Mouse (Mus musculus): ENCODE data around the gene Rp9. TPM values are rescaled to one million over a fixed set of nuclear protein-coding genes. Genes with fewer than 3 reads are reported as not detected.

The Rp9 gene
- polyA plus RNA-seq, 1 experiment from 2014 or later, result 37.6 TPM

DNA sequence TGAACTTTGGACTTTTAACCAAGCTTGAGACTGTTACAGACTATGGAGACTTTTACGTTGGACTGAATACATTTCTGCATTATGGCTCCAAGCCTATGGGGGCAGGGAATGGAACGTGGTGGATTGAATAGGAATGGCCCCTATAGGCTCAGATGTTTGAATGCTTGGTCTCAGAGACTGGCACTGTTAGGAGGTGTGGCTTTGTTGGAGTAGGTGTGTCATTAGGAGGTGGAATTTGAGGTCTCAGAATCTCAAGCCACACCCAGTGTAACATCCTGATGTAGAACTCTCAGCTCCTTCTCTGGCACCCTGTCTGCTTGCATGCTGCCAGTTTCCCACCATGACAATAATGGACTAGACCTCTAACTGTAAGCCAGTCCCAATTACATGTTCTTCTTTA is 36.3 kb downstream of the Rp9 start:
- Histone ChIP-seq H3K9me3 (no peaks in the 10 kb centered on the region), H3K9ac (no peak overlapping the region), H3K36me3 (no peaks in the 10 kb centered on the region; the same call in 1 of the 2 replicates), H3K4me2 (no peak overlapping the region), H3K4me1 (peaks cover 21% of the 10 kb centered on the region), H3K4me3 (no peak overlapping the region), H3K27ac (replicated peaks) (no peak overlapping the region), H3K27me3 (replicated peaks) (no peaks in the 10 kb centered on the region)
- 84% methylated on average over 2 of the region's 2 CpGs for WGBS
- ATAC-seq (ENCODE audit: extremely low read depth, insufficient number of reproducible peaks, low FRiP score, low TSS enrichment), result no peak

DNA sequence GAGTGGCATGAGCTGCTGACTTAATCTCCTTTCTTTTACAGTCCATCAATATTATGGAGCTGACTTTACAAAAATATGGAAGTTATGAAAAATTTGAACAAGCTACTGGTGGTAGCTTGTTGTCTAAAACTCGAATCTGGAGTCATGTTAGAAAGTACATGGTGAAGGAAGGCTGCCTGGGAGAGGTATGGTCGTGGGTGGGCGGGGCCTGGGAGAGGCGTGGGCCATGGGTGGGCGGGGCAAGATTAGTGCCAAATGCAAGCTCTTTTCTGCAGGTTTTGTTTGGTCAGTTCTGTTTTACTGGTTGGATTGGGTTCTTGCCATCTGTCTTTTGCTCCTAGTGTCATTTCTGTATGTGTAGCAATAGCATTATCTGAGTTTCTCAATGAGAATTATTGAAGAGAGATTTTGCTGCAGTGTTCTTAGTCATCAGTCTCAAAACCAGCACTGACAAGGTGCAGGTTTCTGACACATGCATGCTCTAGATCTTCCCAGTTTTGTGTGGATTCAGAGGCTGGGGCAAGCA is 39.2 kb downstream of the Rp9 start:
- H3K27ac ChIP-seq (replicated peaks), result no peak overlapping the region
- peak overlapping the region; percentile 49; the same call in 1 of the 2 replicates for H3K4me2 ChIP-seq
- no peaks in the 10 kb centered on the region for H3K27me3 ChIP-seq (replicated peaks)
- no peak for ATAC-seq (ENCODE audit: extremely low read depth, insufficient number of reproducible peaks, low FRiP score, low TSS enrichment)
- H3K4me3 ChIP-seq, result no peak overlapping the region
- H3K36me3 ChIP-seq, result no peaks in the 10 kb centered on the region; the same call in 1 of the 2 replicates
- WGBS, result 40% methylated on average over 5 of the region's 5 CpGs
- H3K9ac ChIP-seq, result no peak overlapping the region
- H3K9me3 ChIP-seq, result no peaks in the 10 kb centered on the region
- peaks cover 21% of the 10 kb centered on the region for H3K4me1 ChIP-seq

DNA sequence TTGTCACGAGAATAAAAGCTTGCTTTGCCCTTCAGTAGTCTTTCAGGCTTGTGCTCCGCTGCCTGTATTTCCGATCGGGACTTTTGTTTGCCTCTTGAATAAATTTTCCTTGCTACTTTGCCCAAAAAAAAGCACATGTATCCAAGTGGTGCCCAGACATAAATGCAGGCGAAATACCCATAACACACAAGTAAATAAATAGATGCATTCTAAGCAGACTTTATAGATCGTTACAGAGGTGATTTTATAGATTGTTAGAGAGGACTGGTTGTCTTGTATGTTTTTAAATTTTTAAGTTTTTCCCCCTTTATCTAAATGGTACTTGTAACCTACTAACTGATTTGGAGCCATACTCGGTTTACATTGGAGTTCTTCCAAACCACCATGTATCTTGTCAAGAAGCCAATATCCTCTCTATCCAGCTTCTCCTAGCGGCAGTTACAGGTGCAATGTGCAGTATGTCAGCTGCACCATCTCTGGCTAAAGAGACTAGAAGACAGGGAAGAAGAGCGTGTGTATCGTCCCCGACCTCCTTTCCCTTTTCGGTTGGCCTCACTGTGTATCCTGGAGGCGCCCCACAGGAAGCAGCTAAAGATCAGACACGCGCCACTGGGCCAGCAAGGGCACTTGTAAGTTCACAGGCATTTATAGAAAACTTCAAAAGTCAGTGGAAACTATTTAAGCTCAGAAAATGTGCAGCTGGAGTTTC is 39.9 kb downstream of the Rp9 start:
- WGBS, result 56% methylated on average over 15 of the region's 15 CpGs
- Histone ChIP-seq H3K9ac (0 out of 2 replicates have a peak overlapping the region, but pooled peaks have one; percentile 33), H3K36me3 (no peaks in the 10 kb centered on the region; the same call in 1 of the 2 replicates), H3K9me3 (no peaks in the 10 kb centered on the region), H3K4me2 (peak overlapping the region; percentile 49), H3K4me1 (peaks cover 22% of the 10 kb centered on the region), H3K4me3 (no peak overlapping the region), H3K27me3 (replicated peaks) (no peaks in the 10 kb centered on the region), H3K27ac (replicated peaks) (no peak overlapping the region)
- no peak for ATAC-seq (ENCODE audit: extremely low read depth, insufficient number of reproducible peaks, low FRiP score, low TSS enrichment)

DNA sequence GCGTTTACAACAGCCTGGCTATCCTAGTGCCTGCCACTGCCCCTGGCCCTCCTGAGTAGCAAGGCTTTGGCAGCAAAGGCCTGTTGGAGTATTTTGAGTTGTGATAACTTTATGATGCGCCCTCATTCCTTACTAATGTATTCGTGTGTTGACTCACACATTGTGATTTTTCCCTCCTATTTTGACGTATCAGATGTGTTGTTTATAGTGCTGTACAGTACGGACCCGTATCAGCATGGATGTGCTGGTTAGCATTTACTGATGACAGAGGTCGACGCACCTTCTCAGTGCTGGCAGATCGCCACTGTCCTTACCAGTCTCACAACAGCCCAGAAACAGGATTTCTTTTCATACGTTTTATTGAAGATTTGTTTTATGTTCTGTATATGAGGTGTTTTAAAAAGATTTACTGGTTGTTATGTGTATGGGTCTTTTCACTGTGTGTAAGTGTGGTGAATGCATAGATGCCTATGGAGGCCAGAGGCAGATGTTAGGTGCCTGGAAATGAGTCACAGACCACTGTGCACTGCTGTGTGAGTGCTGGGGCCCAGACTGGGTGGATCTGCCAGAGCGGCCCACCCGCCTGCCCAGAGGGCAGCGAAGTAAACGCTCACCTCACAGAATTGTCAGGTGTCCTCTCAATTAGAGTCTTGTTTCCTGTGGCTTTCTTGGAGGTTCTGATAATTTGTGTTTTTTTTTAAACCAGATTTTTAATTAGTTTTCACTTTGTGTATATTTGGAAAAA is 40.7 kb downstream of the Rp9 start:
- no peak for ATAC-seq (ENCODE audit: extremely low read depth, insufficient number of reproducible peaks, low FRiP score, low TSS enrichment)
- Histone ChIP-seq H3K27ac (replicated peaks) (no peak overlapping the region), H3K9me3 (no peaks in the 10 kb centered on the region), H3K36me3 (no peaks in the 10 kb centered on the region; the same call in 1 of the 2 replicates), H3K4me3 (no peak overlapping the region), H3K9ac (no peak overlapping the region), H3K27me3 (replicated peaks) (no peaks in the 10 kb centered on the region), H3K4me1 (peaks cover 30% of the 10 kb centered on the region), H3K4me2 (no peak overlapping the region)
- WGBS, result 73% methylated on average over 14 of the region's 14 CpGs

DNA sequence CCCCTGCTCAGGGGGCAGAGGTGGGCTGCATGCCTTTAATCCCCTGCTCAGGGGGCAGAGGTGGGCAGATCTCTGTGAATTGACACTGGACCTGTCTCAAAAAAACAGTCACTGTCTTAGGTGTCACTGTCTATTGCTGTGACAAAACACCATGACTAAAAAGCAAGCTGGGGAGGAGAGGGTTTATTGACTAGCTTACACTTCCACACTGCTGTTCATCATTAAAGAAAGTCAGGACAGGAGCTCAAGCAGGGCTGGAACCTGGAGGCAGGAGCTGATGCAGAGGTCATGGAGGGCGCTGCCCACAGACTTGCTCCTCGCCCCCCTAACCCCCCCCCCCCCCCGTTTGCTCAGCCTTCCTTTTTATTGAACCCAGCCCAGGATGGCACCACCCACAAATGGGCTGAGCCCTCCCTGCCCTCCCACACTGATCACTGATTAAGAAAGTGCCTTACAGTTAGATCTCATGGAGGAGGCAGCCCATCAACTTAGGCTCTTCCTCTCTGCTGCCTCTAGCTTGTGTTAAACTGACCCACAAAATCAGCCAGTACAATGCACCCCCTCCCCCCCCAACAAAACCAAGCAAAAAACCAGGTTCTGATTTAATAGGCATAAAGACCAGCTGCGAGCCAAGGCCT is 41.4 kb downstream of the Rp9 start:
- WGBS, result 81% methylated on average over 1 of the region's 4 CpGs
- Histone ChIP-seq H3K4me3 (no peak overlapping the region), H3K4me1 (peaks cover 37% of the 10 kb centered on the region), H3K4me2 (no peak overlapping the region), H3K9me3 (no peaks in the 10 kb centered on the region), H3K9ac (no peak overlapping the region), H3K36me3 (no peaks in the 10 kb centered on the region; the same call in 1 of the 2 replicates), H3K27ac (replicated peaks) (no peak overlapping the region), H3K27me3 (replicated peaks) (no peaks in the 10 kb centered on the region)
- ATAC-seq (ENCODE audit: extremely low read depth, insufficient number of reproducible peaks, low FRiP score, low TSS enrichment), result no peak

DNA sequence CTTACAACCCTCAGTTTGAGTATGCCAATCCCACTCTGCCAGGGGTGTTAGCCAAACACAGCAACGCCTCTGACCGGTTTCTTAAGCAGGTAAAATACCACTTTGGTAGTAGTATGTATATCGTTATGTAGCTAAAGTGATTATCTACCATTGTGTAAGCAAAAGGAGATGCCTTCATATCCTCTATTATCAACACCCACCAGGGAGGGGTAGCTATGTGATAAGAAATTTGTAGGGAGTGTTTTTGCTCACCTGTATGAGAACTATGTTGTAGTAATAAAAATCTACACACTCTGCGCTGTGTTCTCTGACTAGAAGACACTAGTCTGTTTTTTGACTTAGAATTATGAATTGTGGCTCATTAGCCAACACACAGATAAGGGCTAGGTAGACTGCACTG is 44.8 kb downstream of the Rp9 start:
- H3K9ac ChIP-seq, result no peak overlapping the region
- H3K36me3 ChIP-seq, result no peaks in the 10 kb centered on the region
- WGBS, result 79% methylated on average over 4 of the region's 4 CpGs
- no peak for ATAC-seq (ENCODE audit: extremely low read depth, insufficient number of reproducible peaks, low FRiP score, low TSS enrichment)
- H3K27ac ChIP-seq (replicated peaks), result 0 out of 2 replicates have a peak overlapping the region, but pooled peaks have one; percentile 57
- no peak overlapping the region for H3K4me3 ChIP-seq
- H3K27me3 ChIP-seq (replicated peaks), result no peaks in the 10 kb centered on the region
- H3K4me1 ChIP-seq, result peaks cover 43% of the 10 kb centered on the region
- H3K9me3 ChIP-seq, result no peaks in the 10 kb centered on the region
- H3K4me2 ChIP-seq, result no peak overlapping the region

DNA sequence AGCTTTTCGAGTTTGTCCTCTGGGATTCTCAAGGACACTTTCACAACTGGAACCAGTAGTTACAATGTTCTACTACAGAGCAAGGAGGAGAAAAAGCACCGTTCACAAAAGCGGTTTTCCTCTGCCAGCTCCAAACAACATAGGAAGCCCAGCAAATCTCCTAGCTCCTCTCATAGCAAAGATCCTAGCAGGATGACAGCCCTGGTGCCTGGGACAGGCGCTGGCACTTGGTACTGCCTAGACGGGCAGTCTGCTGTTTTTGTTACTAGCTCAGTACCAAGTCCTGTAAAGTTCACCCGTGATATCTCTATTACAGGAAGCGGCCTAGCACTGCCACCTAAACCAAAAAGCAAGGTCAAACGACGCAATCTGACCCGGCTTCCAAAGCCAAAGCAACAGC is 45.3 kb downstream of the Rp9 start:
- peaks cover 40% of the 10 kb centered on the region for H3K4me1 ChIP-seq
- 46% methylated on average over 10 of the region's 10 CpGs for WGBS
- H3K27ac ChIP-seq (replicated peaks), result peak overlapping the region; percentile 57
- no peak overlapping the region for H3K4me3 ChIP-seq
- H3K9ac ChIP-seq, result no peak overlapping the region
- ATAC-seq (ENCODE audit: extremely low read depth, insufficient number of reproducible peaks, low FRiP score, low TSS enrichment), result no peak
- H3K27me3 ChIP-seq (replicated peaks), result no peaks in the 10 kb centered on the region
- H3K4me2 ChIP-seq, result no peak overlapping the region
- H3K36me3 ChIP-seq, result no peaks in the 10 kb centered on the region
- H3K9me3 ChIP-seq, result no peaks in the 10 kb centered on the region

DNA sequence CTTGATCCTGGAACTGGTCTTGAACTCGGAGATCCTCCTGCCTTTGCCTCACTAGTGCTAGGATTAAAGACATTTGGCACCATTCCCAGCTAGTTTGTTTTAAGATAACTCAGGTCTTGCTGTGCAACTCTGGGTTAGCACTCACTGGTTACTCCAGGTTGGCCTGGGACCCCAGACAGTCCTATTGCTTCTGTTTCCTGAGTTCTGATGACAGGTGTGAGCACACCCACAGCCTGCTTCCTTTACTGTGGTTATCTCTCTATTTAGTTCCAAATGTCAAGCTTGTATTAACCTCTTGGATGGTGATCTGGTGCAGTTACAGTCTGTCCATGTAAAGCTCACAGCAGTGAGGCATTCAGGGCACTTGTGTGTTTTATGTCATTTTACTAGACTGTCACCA is 46.0 kb downstream of the Rp9 start:
- Histone ChIP-seq H3K27ac (replicated peaks) (peak overlapping the region; percentile 57; the same call in 1 of the 2 replicates), H3K36me3 (no peaks in the 10 kb centered on the region), H3K9me3 (no peaks in the 10 kb centered on the region), H3K4me2 (no peak overlapping the region), H3K4me3 (no peak overlapping the region), H3K27me3 (replicated peaks) (no peaks in the 10 kb centered on the region), H3K4me1 (peaks cover 34% of the 10 kb centered on the region), H3K9ac (no peak overlapping the region)
- ATAC-seq (ENCODE audit: extremely low read depth, insufficient number of reproducible peaks, low FRiP score, low TSS enrichment), result no peak
- 43% methylated on average over 1 of the region's 1 CpGs for WGBS

DNA sequence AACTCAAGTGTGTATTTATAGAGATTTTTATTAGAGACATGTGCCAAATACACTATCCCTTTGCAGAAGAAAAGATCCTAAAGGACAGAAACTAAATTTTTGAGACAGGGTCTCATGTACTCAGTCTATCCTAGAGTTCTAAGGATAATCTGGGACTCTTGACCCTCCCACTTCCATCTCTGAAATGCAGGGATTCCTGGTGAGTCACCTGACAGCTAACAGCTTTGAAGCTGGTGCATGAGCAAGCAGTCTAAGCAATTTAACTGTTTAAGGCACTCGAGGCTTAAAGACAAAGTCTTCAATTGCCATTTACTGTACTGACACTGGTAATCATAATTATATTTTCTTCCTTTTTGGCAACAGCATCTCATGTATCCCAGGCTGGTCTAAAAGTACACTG is 47.0 kb downstream of the Rp9 start:
- Histone ChIP-seq H3K27ac (replicated peaks) (no peak overlapping the region), H3K9me3 (no peaks in the 10 kb centered on the region), H3K4me1 (peaks cover 32% of the 10 kb centered on the region), H3K4me2 (no peak overlapping the region), H3K36me3 (no peaks in the 10 kb centered on the region), H3K27me3 (replicated peaks) (no peaks in the 10 kb centered on the region), H3K4me3 (no peak overlapping the region), H3K9ac (no peak overlapping the region)
- no peak for ATAC-seq (ENCODE audit: extremely low read depth, insufficient number of reproducible peaks, low FRiP score, low TSS enrichment)
- WGBS, result 51% methylated on average over 1 of the region's 1 CpGs

DNA sequence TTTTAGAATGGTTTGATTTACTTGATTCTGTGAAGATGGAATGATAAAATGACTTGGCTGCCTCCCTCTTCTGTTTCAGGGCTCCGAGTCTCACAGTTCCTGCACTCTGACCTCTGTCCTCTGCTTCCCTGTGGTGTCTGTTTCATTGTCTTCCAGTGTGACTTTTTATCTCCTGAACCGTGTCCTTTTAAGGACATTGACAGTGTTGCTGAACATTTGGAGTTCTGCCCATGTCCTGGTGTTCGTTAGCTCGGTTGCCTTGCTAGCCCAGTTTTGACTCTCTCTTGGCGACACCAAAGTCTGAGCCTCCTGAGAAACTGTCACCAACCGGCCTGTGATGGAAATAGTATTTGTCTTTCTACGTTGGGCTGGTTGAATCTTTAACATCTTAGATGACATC is 49.1 kb downstream of the Rp9 start:
- Histone ChIP-seq H3K9ac (no peak overlapping the region), H3K4me3 (no peak overlapping the region), H3K36me3 (no peaks in the 10 kb centered on the region), H3K4me1 (peaks cover 32% of the 10 kb centered on the region), H3K27ac (replicated peaks) (no peak overlapping the region), H3K4me2 (no peak overlapping the region), H3K9me3 (no peaks in the 10 kb centered on the region), H3K27me3 (replicated peaks) (no peaks in the 10 kb centered on the region)
- 34% methylated on average over 7 of the region's 7 CpGs for WGBS
- no peak for ATAC-seq (ENCODE audit: extremely low read depth, insufficient number of reproducible peaks, low FRiP score, low TSS enrichment)

DNA sequence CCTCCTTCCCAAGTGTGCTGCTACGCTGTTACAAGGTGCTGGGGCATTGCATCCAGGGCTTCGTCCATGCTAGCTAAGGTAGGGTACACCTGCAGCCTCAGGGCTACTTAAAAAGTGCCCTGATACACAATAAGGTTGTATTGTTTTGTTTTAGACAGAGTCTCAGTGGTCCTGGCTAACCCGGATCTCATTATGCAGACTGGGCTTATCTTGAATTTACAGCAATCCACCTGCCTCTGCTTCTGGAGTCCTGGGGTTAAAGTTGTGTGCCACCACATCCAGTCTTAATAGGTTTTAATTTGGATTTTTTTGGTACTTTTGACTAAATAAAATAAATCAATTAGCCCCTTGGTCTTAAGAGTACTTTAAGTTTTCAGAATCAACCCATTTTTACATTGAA is 49.7 kb downstream of the Rp9 start:
- Histone ChIP-seq H3K9ac (no peak overlapping the region), H3K27me3 (replicated peaks) (no peaks in the 10 kb centered on the region), H3K27ac (replicated peaks) (no peak overlapping the region), H3K9me3 (no peaks in the 10 kb centered on the region), H3K36me3 (no peaks in the 10 kb centered on the region), H3K4me1 (peaks cover 32% of the 10 kb centered on the region), H3K4me2 (no peak overlapping the region), H3K4me3 (no peak overlapping the region)
- WGBS, result 83% methylated on average over 3 of the region's 3 CpGs
- ATAC-seq (ENCODE audit: extremely low read depth, insufficient number of reproducible peaks, low FRiP score, low TSS enrichment), result no peak
